Mouse (Mus musculus): ENCODE data around the gene Sox6.

The Sox6 gene

GRCm38 (mm10) chr7:115895028-115895671, 143.4 kb downstream of the Sox6 start:
- in situ Hi-C loops (cut with MboI, MseI): no loop called here

DNA sequence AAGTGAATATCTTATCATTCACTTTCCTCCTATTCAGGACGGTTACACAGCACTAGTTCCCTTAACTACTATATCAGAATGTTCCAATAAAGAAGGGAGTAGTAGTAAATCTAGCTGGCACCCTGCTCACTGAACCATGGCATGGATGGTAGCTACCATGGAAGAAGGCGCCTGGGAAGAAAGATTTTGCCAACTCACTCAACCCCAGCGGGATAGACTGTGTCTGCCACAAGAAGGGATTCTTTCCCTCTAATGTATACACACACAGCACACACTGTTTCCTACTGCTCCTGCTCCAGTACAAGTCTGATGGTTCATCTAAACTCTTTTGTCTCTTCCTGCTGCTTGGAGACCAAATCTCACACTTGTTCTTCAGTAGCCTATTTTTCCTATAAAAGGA, 147.1 kb downstream of the Sox6 start:
- in situ Hi-C loops (cut with MboI, MseI): no loop called here

DNA sequence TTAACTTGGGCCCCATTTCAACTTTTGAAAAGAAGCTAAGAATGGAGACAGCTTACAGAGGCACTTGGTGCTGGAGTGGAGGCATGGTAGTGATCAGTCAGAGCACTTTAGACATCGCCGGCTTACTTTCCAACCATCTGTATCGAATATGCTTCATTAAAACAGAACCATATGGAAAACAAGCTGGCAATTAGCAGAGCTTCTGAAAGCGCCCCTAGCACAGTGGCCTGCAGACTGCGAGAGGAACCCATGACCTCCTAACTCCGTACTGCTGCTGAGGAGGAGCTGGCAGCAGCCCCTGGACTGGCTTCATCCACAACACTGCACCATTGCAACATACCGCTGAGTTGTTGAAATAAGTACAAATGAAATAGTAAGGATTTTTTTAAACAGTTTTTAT, 148.7 kb downstream of the Sox6 start:
- in situ Hi-C loops (cut with MboI, MseI): no loop called here

DNA sequence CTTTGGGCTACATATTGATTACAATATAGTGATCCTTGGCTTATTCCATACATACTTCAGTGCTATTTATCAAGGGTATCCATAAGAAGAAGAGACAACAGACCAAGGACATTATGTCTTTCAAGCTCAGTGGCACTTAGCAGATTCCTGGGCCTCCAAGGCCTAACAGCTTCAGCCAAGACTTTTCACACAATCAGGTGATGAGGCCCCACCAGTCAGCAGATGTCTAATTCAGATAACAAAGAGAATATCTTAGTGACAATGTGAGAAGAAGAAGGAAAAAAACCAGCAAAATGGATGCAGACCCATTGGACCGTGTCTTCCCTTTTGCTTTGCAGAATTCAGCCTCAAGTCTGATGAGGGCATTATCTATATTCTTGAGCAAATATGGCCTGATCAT, 150.0 kb downstream of the Sox6 start:
- in situ Hi-C loops (cut with MboI, MseI): no loop called here

DNA sequence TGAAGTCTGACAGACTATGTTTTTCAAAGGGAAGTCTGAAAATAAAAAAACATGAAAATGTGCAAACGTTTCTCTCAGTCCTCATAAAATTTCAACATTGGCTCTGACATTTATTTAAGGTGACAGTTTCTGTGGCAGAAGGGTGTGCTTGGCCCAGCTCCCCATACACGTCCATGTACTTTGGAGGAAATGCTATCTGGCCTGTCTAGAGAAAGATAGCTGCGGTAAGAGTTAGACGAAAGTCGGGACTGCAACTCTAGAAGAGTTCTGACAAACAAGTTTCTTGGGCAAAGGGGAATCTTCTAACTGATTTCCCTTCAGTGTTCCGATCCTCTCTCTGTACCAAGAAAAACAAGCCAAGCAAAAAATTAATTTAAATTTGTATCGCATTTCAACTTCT, 150.5 kb downstream of the Sox6 start:
- in situ Hi-C loops (cut with MboI, MseI): no loop called here

GRCm38 (mm10) chr7:115872903-115873302, 165.7 kb downstream of the Sox6 start:
- in situ Hi-C loops (cut with MboI, MseI): no loop called here

DNA sequence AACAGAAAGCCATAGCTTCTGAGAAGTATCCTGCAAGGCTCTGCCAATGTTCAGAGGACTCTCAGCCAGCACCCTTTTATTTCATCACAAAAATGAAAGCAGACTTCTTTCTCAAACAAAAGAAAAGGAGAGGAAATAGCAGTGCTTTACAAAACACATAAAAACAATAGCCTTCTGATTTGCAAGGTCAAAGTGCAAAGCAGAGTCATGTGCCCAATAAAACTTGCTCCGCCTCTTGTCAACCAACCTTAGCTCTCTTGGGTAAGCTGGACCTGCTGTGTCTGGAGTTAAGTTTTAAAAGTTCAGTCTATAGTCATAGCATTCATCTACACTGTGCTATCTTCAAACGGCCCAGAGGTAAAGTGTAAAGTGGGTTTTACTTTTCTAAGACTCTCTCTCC, 170.1 kb downstream of the Sox6 start:
- in situ Hi-C loops (cut with MboI, MseI): no loop called here

DNA sequence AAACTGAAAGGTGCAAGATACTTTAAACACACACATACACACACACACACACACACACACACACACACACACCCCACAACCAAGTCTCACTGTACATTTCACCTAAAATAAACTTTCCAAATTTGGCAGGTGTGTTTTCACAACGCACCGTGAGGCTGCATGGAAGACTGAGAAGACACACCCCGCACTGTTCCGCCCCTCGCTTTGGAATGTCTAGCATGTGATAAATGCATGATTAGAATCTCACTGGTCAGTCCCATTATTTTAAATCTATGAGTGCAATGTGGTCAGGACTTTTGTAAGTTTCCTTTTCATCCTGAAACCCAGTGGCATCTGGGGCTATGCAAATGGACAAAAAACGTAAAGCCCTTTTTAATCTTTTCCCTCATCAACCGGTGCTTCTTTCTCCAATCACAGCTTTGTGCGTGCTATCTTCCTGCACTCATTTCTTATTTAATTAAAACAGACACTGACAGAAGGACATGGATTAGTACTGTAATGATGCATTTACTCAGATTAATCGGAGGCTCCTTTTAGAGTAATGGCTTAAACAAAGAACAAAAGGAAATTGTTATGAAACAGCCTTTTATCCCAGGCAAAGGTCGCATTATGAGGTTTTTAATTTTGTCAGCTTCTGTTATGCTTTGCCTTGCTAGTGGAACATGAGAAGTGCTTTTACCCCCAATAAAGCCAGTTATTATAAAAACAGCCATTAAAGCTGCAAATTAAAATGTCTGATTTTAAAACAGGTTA, 170.9 kb downstream of the Sox6 start:
- in situ Hi-C loops (cut with MboI, MseI): no loop called here

GRCm38 (mm10) chr7:115866698-115867500, 171.7 kb downstream of the Sox6 start:
- in situ Hi-C loops (cut with MboI, MseI): no loop called here

- in situ Hi-C loops (cut with MboI, MseI): no loop called here
Measured at GRCm38 (mm10) chr7:115865979-115866697, 172.5 kb downstream of the Sox6 start.

DNA sequence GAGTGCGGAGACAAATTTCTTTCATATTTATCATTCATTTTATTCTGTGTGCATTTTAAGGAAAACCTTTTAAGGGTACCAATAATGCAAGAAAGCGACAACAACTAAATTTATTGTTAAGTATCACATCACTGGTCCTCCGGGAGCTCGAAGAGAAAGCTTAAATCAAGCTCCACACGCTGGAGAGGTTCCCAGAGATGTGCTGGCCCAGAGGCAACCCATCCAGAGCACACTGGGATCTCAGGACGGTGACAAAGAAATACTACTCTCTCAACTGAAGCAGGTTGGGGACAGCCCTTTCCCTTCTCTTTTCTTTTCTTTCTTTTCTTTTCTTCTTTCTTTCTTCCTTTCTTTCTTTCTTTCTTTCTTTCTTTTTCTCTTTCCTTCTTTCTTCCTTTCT, 173.4 kb downstream of the Sox6 start:
- in situ Hi-C loops (cut with MboI, MseI): no loop called here

DNA sequence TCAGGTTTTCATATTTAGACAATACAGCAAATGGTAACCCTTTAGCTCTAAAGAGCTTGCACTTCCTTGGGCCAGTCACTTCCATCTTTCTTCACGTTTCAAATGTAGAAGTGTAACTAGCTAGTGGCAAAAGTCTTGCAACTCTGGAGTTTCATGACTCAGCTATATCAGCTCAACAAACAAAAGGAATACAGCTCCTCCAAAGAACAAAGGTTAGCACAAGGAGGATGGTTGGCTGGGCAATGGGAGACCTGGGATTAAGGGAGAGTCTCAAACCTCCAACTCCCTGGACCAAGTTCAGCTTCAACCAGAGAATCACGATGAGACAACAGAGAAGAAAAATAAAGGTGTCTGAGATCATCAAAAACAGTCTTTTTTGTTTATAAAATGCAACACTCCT, 174.2 kb downstream of the Sox6 start:
- in situ Hi-C loops (cut with MboI, MseI): no loop called here

- in situ Hi-C loops (cut with MboI, MseI): no loop called here
Measured at GRCm38 (mm10) chr7:115859691-115860401, 178.8 kb downstream of the Sox6 start.

GRCm38 (mm10) chr7:115851131-115851530, 187.5 kb downstream of the Sox6 start:
- in situ Hi-C loops (cut with MboI, MseI): no loop called here

DNA sequence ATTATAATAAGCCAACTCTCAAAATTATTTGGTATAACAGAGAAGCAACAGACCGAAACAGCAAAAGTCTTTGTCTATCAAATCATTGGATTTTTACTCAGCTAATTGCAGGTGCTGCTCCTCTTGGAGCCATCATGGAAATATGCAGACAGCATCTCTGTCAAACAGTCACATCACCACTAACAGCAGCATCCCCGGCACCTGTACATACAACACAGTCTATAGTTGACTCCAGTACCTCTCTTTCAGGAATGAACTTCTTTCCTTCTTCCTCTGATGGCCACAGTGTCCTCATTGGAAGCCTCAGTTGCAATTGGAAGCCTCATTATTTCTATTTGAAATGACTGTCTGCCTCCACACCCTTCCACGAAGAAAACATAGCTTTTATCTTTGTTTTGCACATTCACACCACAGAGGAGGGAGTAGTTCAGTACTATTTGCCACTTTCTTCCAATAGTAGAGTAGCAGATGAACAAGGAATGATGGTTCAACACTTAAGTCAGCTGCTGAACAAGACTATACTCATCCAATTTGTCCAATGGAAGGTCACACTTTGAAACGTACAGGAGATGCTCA, 192.7 kb downstream of the Sox6 start:
- in situ Hi-C loops (cut with MboI, MseI): no loop called here

GRCm38 (mm10) chr7:115844910-115845309, 193.7 kb downstream of the Sox6 start:
- in situ Hi-C loops (cut with MboI, MseI): no loop called here

- in situ Hi-C loops (cut with MboI, MseI): no loop called here
Measured at GRCm38 (mm10) chr7:115844431-115844830, 194.2 kb downstream of the Sox6 start.

DNA sequence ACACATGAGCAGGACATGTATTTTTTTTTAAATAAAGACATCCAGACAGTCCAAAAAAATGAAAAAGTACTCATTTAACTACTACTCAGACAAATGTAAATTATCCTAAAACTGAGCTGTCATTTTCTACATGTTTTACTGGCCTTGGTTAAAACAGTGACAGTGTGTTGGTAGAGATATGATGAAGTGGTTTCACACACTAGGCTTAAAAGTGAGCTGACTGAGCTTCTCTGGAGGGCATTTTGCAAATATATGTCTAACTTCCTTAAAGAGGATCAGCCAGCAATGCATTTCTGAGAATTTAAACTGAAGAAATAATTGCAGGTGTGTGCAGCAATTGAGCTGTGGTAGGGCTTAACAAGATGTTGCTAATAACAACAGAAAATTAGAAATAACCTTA, 196.3 kb downstream of the Sox6 start:
- in situ Hi-C loops (cut with MboI, MseI): no loop called here

GRCm38 (mm10) chr7:115840613-115841012, 198.0 kb downstream of the Sox6 start:
- in situ Hi-C loops (cut with MboI, MseI): no loop called here

DNA sequence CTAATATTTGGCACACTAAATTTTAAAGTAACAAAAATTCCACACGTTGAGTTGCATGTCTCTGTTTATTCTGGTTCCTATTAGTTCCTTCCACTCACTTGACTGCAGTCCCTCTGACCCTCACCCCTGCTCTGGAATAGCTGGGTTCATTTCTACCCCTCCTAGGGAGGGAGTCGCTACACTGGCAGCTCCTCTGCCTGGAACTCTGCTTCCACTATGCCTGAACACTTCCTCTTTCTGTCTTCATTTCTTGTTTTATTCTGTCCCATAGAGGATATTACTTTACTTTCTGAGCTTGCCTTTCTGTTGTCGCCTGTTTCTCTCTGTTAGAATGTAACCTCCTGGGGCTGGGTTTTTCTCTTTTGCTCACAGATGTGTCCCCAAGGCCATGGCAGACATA, 203.6 kb downstream of the Sox6 start:
- in situ Hi-C loops (cut with MboI, MseI): no loop called here

DNA sequence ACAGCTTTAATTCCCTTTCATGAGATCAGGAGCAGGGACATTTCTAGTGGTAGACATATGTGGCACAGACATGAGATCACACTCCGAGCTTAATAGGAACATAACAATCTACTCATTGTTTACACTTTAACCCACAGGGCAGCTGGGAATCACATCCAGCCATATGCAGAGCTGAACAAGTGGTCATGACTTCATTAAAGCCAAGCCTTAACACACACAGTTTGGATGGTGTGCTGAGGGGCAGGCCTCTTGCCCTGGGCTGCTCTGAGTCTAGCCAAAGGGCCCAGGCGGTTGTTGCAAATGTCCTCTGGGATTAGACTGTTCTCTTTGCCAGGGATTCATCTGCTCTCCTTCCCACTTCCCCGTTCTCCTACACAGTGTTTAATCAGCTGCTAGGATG, 204.9 kb downstream of the Sox6 start:
- in situ Hi-C loops (cut with MboI, MseI): no loop called here

Measured in regulatory T cell (primary cell).